Mouse (Mus musculus) MEL (cell line): Measurements from ENCODE around the gene Dtnb. TPM values are rescaled to one million over a fixed set of nuclear protein-coding genes. Genes with fewer than 3 reads are reported as not detected.

Experiments
- DNase-seq: peaks from one replicate; pipeline ENCODE4 v3.0.0; 2011; ENCODE audit warnings: low read depth, low spot score
- H3K27ac ChIP-seq: 2 replicates; pipeline ENCODE4 v1.5.1; 2012; ENCODE audit warnings: low read depth, mild to moderate bottlenecking, control low read depth, low read length, moderate library complexity; ENCODE audit not compliant: control insufficient read depth
- H3K27me3 ChIP-seq, 2 experiments: fragments of 150-350 bp in 1 of 2; sonication (generic) in 1 of 2; 2 replicates each; pipeline ENCODE4 v1.6.1; 2012; ENCODE audit warnings: low read length in 2 of 2, mild to moderate bottlenecking in 2 of 2, improper control_type of control experiment in 1 of 2, moderate library complexity in 1 of 2; ENCODE audit not compliant: insufficient read depth in 2 of 2, control insufficient read depth in 1 of 2
- H3K36me3 ChIP-seq, 2 experiments: 2 replicates each; pipeline ENCODE4 v1.6.1; 2012 to 2014; ENCODE audit warnings: low read length in 2 of 2, improper control_type of control experiment in 1 of 2, inconsistent platforms in 1 of 2, mild to moderate bottlenecking in 1 of 2; ENCODE audit not compliant: insufficient read depth in 2 of 2, control insufficient read depth in 1 of 2
- H3K4me1 ChIP-seq, 2 experiments: fragments of 150-350 bp in 1 of 2; sonication (generic) in 1 of 2; 2 replicates each; pipeline ENCODE4 v1.6.1; 2012; ENCODE audit warnings: low read length in 2 of 2, improper control_type of control experiment in 1 of 2, mild to moderate bottlenecking in 1 of 2; ENCODE audit not compliant: insufficient read depth in 2 of 2, control insufficient read depth in 1 of 2
- H3K4me3 ChIP-seq, 2 experiments: fragments of 150-350 bp in 1 of 2; sonication (generic) in 1 of 2; 2 replicates each; pipeline ENCODE4 v1.5.1; 2012; ENCODE audit warnings: low read depth in 2 of 2, low read length in 2 of 2, mild to moderate bottlenecking in 2 of 2, moderate library complexity in 2 of 2, control low read depth in 1 of 2, improper control_type of control experiment in 1 of 2; ENCODE audit not compliant: control insufficient read depth in 1 of 2, insufficient read depth in 1 of 2
- H3K79me2 ChIP-seq: 2 replicates; pipeline ENCODE4 v1.6.1; 2012; ENCODE audit warnings: mild to moderate bottlenecking, low read length, moderate library complexity; ENCODE audit not compliant: control insufficient read depth, poor library complexity, insufficient read depth
- H3K9ac ChIP-seq: 2 replicates; pipeline ENCODE4 v1.6.1; 2012; ENCODE audit warnings: low read depth, mild to moderate bottlenecking, control low read depth, low read length, moderate library complexity; ENCODE audit not compliant: control insufficient read depth, poor library complexity, severe bottlenecking
- H3K9me3 ChIP-seq: fragments of 150-350 bp; sonication (generic); replicated peaks from 2 replicates; pipeline ENCODE4 v1.6.1; 2012; ENCODE audit warnings: mild to moderate bottlenecking, low read length, improper control_type of control experiment, moderate library complexity; ENCODE audit not compliant: insufficient read depth
- CHD1 ChIP-seq: IDR thresholded peaks from 2 replicates; pipeline ENCODE4 v1.6.1; 2012; ENCODE audit warnings: low read depth, mild to moderate bottlenecking, inconsistent platforms, low read length, improper control_type of control experiment
- CTCF ChIP-seq, 3 experiments: IDR thresholded peaks in 2 of 3; conservative IDR thresholded peaks in 1 of 3; 2 replicates each; pipeline ENCODE4 v1.5.1; 2011 to 2012; ENCODE audit warnings: low read length in 3 of 3, low read depth in 2 of 3, mild to moderate bottlenecking in 2 of 3, improper control_type of control experiment in 1 of 3, inconsistent platforms in 1 of 3, mixed read lengths in 1 of 3, moderate library complexity in 1 of 3; ENCODE audit not compliant: control insufficient read depth in 1 of 3, insufficient read depth in 1 of 3, poor library complexity in 1 of 3, severe bottlenecking in 1 of 3
- E2F4 ChIP-seq: IDR thresholded peaks from 2 replicates; pipeline ENCODE4 v1.6.1; 2011; ENCODE audit warnings: low read depth, low read length, improper control_type of control experiment, borderline replicate concordance
- ELF1 ChIP-seq: IDR thresholded peaks from 2 replicates; pipeline ENCODE4 v1.6.1; 2014; ENCODE audit warnings: low read depth, mild to moderate bottlenecking, inconsistent platforms, low read length, improper control_type of control experiment, moderate library complexity
- ETS1 ChIP-seq: IDR thresholded peaks from 2 replicates; pipeline ENCODE4 v1.6.1; 2012; ENCODE audit warnings: low read depth, mild to moderate bottlenecking, inconsistent platforms, low read length, improper control_type of control experiment, moderate library complexity
- GABPA ChIP-seq: IDR thresholded peaks from 2 replicates; pipeline ENCODE4 v1.6.1; 2012; ENCODE audit warnings: low read depth, mild to moderate bottlenecking, inconsistent platforms, low read length, improper control_type of control experiment, moderate library complexity
- HCFC1 ChIP-seq: IDR thresholded peaks from 2 replicates; pipeline ENCODE4 v1.6.1; 2012; ENCODE audit warnings: low read depth, mild to moderate bottlenecking, inconsistent platforms, low read length, improper control_type of control experiment, moderate library complexity
- KAT2A ChIP-seq: conservative IDR thresholded peaks from 2 replicates; pipeline ENCODE4 v1.6.1; 2012; ENCODE audit warnings: low read depth, low read length, improper control_type of control experiment, inconsistent platforms
- MAFK ChIP-seq: IDR thresholded peaks from 2 replicates; pipeline ENCODE4 v1.6.1; 2011; ENCODE audit warnings: low read depth, mild to moderate bottlenecking, low read length, improper control_type of control experiment, borderline replicate concordance
- MAZ ChIP-seq: IDR thresholded peaks from 2 replicates; pipeline ENCODE4 v1.6.1; 2012; ENCODE audit warnings: low read depth, mild to moderate bottlenecking, inconsistent platforms, low read length, improper control_type of control experiment
- MEF2A ChIP-seq: IDR thresholded peaks from 2 replicates; pipeline ENCODE4 v1.6.1; 2014; ENCODE audit warnings: low read depth, mild to moderate bottlenecking, inconsistent platforms, low read length, improper control_type of control experiment; ENCODE audit not compliant: poor library complexity, insufficient replicate concordance, severe bottlenecking; ENCODE audit errors: extremely low read depth
- MXI1 ChIP-seq: IDR thresholded peaks from 2 replicates; pipeline ENCODE4 v1.6.1; 2011; ENCODE audit warnings: mild to moderate bottlenecking, low read depth, low read length, improper control_type of control experiment
- MYB ChIP-seq: IDR thresholded peaks from 2 replicates; pipeline ENCODE4 v1.6.1; 2011; ENCODE audit warnings: mild to moderate bottlenecking, low read depth, low read length, improper control_type of control experiment
- MYC ChIP-seq: IDR thresholded peaks from 2 replicates; pipeline ENCODE4 v1.6.1; 2011; ENCODE audit warnings: low read depth, mild to moderate bottlenecking, low read length, improper control_type of control experiment, moderate library complexity
- NELFE ChIP-seq: IDR thresholded peaks from 2 replicates; pipeline ENCODE4 v1.6.1; 2011; ENCODE audit warnings: low read depth, low read length, improper control_type of control experiment
- NRF1 ChIP-seq: IDR thresholded peaks from 2 replicates; pipeline ENCODE4 v1.6.1; 2014; ENCODE audit warnings: low read depth, mild to moderate bottlenecking, inconsistent platforms, low read length, improper control_type of control experiment, moderate library complexity; ENCODE audit not compliant: poor library complexity, insufficient read depth, severe bottlenecking
- POLR2A ChIP-seq, 2 experiments: IDR thresholded peaks; 2 replicates each; pipeline ENCODE4 v1.6.1; 2011 to 2012; ENCODE audit warnings: low read length in 2 of 2, mild to moderate bottlenecking in 2 of 2, control low read depth in 1 of 2, improper control_type of control experiment in 1 of 2, low read depth in 1 of 2, moderate library complexity in 1 of 2; ENCODE audit not compliant: control insufficient read depth in 1 of 2, insufficient read depth in 1 of 2, poor library complexity in 1 of 2
- POLR2AphosphoS2 ChIP-seq: IDR thresholded peaks from 2 replicates; pipeline ENCODE4 v1.6.1; 2011; ENCODE audit warnings: low read length, improper control_type of control experiment
- POLR2AphosphoS5 ChIP-seq: IDR thresholded peaks from 2 replicates; pipeline ENCODE4 v1.6.1; 2012; ENCODE audit warnings: low read depth, borderline replicate concordance, mild to moderate bottlenecking, inconsistent platforms, low read length, moderate library complexity, mixed read lengths
- RAD21 ChIP-seq: IDR thresholded peaks from 2 replicates; pipeline ENCODE4 v1.6.1; 2011; ENCODE audit warnings: mild to moderate bottlenecking, low read depth, low read length, improper control_type of control experiment
- RCOR1 ChIP-seq: IDR thresholded peaks from 2 replicates; pipeline ENCODE4 v1.6.1; 2012; ENCODE audit warnings: low read depth, mild to moderate bottlenecking, inconsistent platforms, low read length, improper control_type of control experiment
- SMC3 ChIP-seq: IDR thresholded peaks from 2 replicates; pipeline ENCODE4 v1.6.1; 2011; ENCODE audit warnings: low read depth, low read length, improper control_type of control experiment
- TAL1 ChIP-seq: IDR thresholded peaks from 2 replicates; pipeline ENCODE4 v1.6.1; 2012; ENCODE audit warnings: mild to moderate bottlenecking, inconsistent platforms, low read length, moderate library complexity, mixed read lengths
- TBP ChIP-seq: IDR thresholded peaks from 2 replicates; pipeline ENCODE4 v1.8.0; 2011; ENCODE audit warnings: low read depth, low read length, improper control_type of control experiment
- TCF12 ChIP-seq: IDR thresholded peaks from 2 replicates; pipeline ENCODE4 v1.6.1; 2014; ENCODE audit warnings: low read depth, mild to moderate bottlenecking, inconsistent platforms, low read length, improper control_type of control experiment, moderate library complexity
- USF1 ChIP-seq: IDR thresholded peaks from 2 replicates; pipeline ENCODE4 v1.6.1; 2014; ENCODE audit warnings: low read depth, mild to moderate bottlenecking, inconsistent platforms, low read length, improper control_type of control experiment, moderate library complexity
- USF2 ChIP-seq, 2 experiments: IDR thresholded peaks; 2 replicates each; pipeline ENCODE4 v1.6.1; 2011 to 2012; ENCODE audit warnings: improper control_type of control experiment in 2 of 2, low read length in 2 of 2, borderline replicate concordance in 1 of 2, inconsistent platforms in 1 of 2, low read depth in 1 of 2, mild to moderate bottlenecking in 1 of 2; ENCODE audit not compliant: insufficient read depth in 1 of 2
- ZKSCAN1 ChIP-seq: IDR thresholded peaks from 2 replicates; pipeline ENCODE4 v1.6.1; 2012; ENCODE audit warnings: low read depth, mild to moderate bottlenecking, inconsistent platforms, low read length, improper control_type of control experiment, moderate library complexity
- polyA plus RNA-seq, 2 experiments: library from polyadenylated mRNA; stranded (reverse) in 1 of 2; unstranded in 1 of 2; fragments of >175 nt in 1 of 2; fragments of >200 nt in 1 of 2; gene quantifications; 2 replicates each; pipeline versions ENCODE4 v1.2.1 to v1.2.4; 2012; ENCODE audit warnings: low replicate concordance in 2 of 2, low read depth in 1 of 2; ENCODE audit not compliant: insufficient read length in 2 of 2, insufficient read depth in 1 of 2, missing spikeins in 1 of 2
- total RNA-seq: library from RNA; depleted of rRNA; stranded (reverse); fragments of 300-350 nt; gene quantifications from 2 replicates; pipeline ENCODE4 v1.2.3, GENCODE M21; 2012

Dtnb gene
- total and polyA plus RNA-seq, 3 experiments, result 18.6 to 24.9 TPM; not detected in 1

GRCm38 (mm10) chr12:3792248-3792647 lies 220.1 kb downstream of the Dtnb start:
- H3K4me3 ChIP-seq, result peak overlapping the region; percentile 64 to 80
- H3K79me2 ChIP-seq, result no peaks in the 10 kb centered on the region
- no peaks in the 10 kb centered on the region for H3K27me3 ChIP-seq
- H3K36me3 ChIP-seq, result no peaks in the 10 kb centered on the region
- peak overlapping the region; percentile 54 for H3K9ac ChIP-seq
- H3K4me1 ChIP-seq, result peaks cover 0 to 8% of the 10 kb centered on the region in 2 experiments; a peak in 2 of 4 replicates
- peak; percentile 33 for DNase-seq
- no peak overlapping the region for H3K27ac ChIP-seq
- TF ChIP-seq NELFE, result no peak
- TF ChIP-seq RAD21, result no peak
- no peak for TF ChIP-seq NRF1
- TF ChIP-seq CHD1, result no peak
- TF ChIP-seq SMC3, result no peak
- TF ChIP-seq MYB, result no peak
- no peak for TF ChIP-seq MAFK
- no peak for TF ChIP-seq E2F4
- no peak for TF ChIP-seq TAL1
- no peak for TF ChIP-seq MYC
- TF ChIP-seq USF2 (IDR thresholded peaks at IDR 0.05; ENCODE audit: borderline replicate concordance in 1 of 2, insufficient read depth in 1 of 2, low read depth in 1 of 2, low read length in 2 of 2), result no peak
- TF ChIP-seq POLR2A (IDR thresholded peaks at IDR 0.05; ENCODE audit: control insufficient read depth in 1 of 2, insufficient read depth in 1 of 2, low read depth in 1 of 2, low read length in 2 of 2, poor library complexity in 1 of 2), result no peak
- no peak for TF ChIP-seq KAT2A
- no peak for TF ChIP-seq ETS1
- TF ChIP-seq TCF12, result no peak
- TF ChIP-seq TBP, result no peak
- no peak for TF ChIP-seq MEF2A
- TF ChIP-seq CTCF (IDR thresholded peaks at IDR 0.05 in 2 of 3, conservative IDR thresholded peaks at IDR 0.05 in 1 of 3; ENCODE audit: control insufficient read depth in 1 of 3, insufficient read depth in 1 of 3, low read depth in 2 of 3, low read length in 3 of 3, poor library complexity in 1 of 3, severe bottlenecking in 1 of 3), result no peak
- H3K9me3 ChIP-seq, result no peaks in the 10 kb centered on the region

GRCm38 (mm10) chr12:3795569-3795968 lies 223.4 kb downstream of the Dtnb start:
- H3K36me3 ChIP-seq, result no peaks in the 10 kb centered on the region
- DNase-seq, result peak; percentile 65
- 0 out of 4 replicates have a peak, but pooled peaks cover 0 to 2% of the 10 kb centered on the region in 2 experiments for H3K27me3 ChIP-seq
- no peak for TF ChIP-seq USF1
- peak; percentile 49 for TF ChIP-seq TCF12
- peak; percentile 99 for TF ChIP-seq RCOR1
- TF ChIP-seq MAZ, result no peak
- TF ChIP-seq POLR2AphosphoS2, result no peak
- TF ChIP-seq MYB, result no peak
- TF ChIP-seq SMC3, result no peak
- 0 out of 2 replicates have a peak, but pooled peaks have one; percentile 21 for TF ChIP-seq ETS1
- no peak for TF ChIP-seq ELF1
- TF ChIP-seq NRF1, result no peak
- no peak for TF ChIP-seq GABPA
- no peak for TF ChIP-seq CTCF (IDR thresholded peaks at IDR 0.05 in 2 of 3, conservative IDR thresholded peaks at IDR 0.05 in 1 of 3; ENCODE audit: control insufficient read depth in 1 of 3, insufficient read depth in 1 of 3, low read depth in 2 of 3, low read length in 3 of 3, poor library complexity in 1 of 3, severe bottlenecking in 1 of 3)
- no peak for TF ChIP-seq MYC
- TF ChIP-seq POLR2AphosphoS5, result no peak
- TF ChIP-seq POLR2A (IDR thresholded peaks at IDR 0.05; ENCODE audit: control insufficient read depth in 1 of 2, insufficient read depth in 1 of 2, low read depth in 1 of 2, low read length in 2 of 2, poor library complexity in 1 of 2), result no peak
- no peak for TF ChIP-seq MXI1
- TF ChIP-seq HCFC1, result no peak
- TF ChIP-seq MAFK, result no peak
- TF ChIP-seq NELFE, result no peak
- no peak for TF ChIP-seq ZKSCAN1
- peak; percentile 55; the same call in 1 of the 2 replicates for TF ChIP-seq TAL1
- no peak for TF ChIP-seq TBP

More at GRCm38 (mm10) chr12:3795569-3795968, 223.4 kb downstream of the Dtnb start:
- Histone ChIP-seq H3K9ac (no peak overlapping the region), H3K4me1 (peaks cover 0 to 8% of the 10 kb centered on the region in 2 experiments; a peak in 2 of 4 replicates), H3K4me3 (no peak overlapping the region), H3K27ac (no peak overlapping the region), H3K9me3 (no peaks in the 10 kb centered on the region), H3K79me2 (no peaks in the 10 kb centered on the region)
